Mouse (Mus musculus) regulatory T cell (primary cell): ENCODE data around the gene Ctso.

Experiments used
- in situ Hi-C: fragments of 300-600 bp; cut with MboI, MseI; formaldehyde crosslinking; loops from one replicate; pipeline ENCODE4 v1.15.1; 2025; ENCODE audit warnings: high pct_unique_total_duplicates

Ctso gene

DNA sequence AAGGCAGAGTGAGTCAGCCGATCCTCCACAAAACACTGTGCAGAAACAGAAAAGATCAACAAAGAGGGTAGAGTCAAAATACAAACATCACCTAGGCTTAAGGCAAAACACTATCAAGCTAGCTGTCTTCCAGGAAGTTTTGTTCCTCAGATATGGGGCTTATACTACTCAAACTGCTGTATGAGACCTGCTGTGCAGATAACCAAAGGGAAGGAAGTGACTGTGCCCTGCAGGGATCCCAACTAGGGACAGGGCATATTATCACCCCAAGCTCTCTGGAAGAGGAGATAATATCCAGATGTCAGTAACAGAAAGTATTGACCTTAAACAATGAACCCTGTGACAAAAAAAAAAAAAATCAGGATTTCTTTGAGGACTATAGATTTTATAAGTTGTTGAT lies 16.6 kb downstream of the Ctso start:
- in situ Hi-C loops, result loop anchor here (25.0 kb wide), 1 partner anchor 1862 kb away; no protein-coding TSS in a partner anchor

DNA sequence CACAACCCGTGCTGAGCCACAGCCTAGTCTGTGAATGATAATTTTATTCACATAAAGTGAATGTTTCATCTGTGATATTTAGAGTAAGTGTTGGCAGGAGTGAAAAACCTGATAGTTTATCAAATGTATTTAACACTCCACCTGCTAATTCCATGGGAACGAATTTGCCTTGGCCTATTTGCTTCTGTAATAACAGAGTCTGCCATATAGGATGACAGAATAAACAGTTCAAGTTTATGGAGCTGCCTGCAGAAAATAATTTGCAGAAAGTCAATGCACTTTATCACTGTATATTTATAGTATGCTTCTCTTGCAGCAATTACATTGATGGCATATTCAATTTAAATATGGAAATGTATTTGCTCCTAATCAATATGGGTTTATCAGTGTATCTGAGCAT lies 19.4 kb downstream of the Ctso start:
- in situ Hi-C loops, result no loop called here

DNA sequence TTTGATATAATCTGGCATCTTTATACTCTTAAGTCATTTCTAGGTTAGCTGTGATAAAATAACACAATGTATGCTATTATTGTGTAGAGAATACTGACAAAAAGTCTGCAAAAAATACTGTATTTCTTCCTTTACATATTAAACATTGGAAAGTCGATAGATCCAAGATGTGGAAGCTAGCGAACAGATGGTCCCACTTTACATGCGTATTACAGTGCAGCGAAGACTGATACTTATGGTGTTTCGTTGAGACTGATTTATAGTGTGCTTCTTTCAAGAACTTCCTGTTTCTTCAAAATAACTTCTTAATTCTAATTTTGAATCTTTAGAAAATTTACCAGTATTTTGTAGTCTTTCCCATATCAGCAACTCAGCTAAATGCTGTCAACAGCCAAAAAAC lies 25.1 kb downstream of the Ctso start:
- in situ Hi-C loops, result no loop called here

DNA sequence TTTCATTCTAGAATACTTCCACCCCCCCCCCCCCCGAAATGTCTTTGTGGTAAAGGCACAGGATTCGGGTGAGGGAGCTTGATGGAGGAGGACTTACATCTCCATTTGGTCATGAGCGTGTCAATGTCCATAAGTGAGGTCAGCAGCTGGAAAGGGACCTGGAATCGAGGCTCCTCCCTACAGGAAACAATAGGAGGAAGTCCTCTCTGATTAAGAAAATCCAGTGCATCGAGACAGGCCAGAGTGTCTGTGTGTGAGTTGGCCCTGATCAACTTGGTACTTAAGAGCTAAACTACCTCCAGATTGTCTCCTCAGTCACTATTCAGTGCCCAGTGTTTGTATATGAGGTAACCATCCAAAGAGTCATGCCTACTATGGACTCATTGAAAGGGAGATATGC lies 28.9 kb downstream of the Ctso start:
- in situ Hi-C loops, result no loop called here

DNA sequence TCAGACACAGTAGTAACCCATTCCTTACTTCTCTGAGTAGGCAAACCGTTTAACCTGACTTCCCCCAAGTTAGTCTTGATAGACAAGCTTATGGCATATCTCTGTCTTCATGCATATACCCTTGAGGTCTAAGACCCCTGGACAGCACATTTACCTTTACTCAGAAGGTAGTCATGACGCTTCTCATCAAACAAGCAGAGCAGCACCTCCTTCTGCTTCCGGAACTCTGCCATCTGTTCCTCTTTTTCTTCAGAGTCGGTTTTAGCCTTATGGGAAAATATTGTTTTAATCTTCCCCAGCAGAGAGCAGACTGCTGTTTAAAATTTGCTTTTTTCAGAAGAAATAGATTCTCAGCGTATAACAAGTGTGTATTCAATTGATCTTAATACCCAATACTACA lies 31.4 kb downstream of the Ctso start:
- in situ Hi-C loops, result no loop called here

DNA sequence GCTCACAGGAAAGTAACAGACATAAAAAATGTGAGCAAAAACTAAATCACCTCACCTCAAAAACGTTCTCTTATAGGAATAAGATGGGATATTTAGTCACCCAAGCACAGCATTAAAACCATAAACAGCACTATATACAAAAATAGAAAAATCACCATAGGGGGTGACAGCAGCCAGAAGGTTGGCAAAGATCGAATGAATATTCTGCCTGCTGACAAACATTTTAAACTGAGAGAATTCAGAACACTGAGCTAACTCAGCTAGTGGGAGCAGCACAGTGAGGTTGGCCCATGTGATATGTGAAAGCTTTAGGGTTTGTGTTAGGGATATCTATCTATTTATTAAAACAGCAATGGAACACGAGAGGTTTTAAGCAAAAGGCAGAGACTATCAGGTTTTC lies 32.2 kb downstream of the Ctso start:
- in situ Hi-C loops, result no loop called here

DNA sequence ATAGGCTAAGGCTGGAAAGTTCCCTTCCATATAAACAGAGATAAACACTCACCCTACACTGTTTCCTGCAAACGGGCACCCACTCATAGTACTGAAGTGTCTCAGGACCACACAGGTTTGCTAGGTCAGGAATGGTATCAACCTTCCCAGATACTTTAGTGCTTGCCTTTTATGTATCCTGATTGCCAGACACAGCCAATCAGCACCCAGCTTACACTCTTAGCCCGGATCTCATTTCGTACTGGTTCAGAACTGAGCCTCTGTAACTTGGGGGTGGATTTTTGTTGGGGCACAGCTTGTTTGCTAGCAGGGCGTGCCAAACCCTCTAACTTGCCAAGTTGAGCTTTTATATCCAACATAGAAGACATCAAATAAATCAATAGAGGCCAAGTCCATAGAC lies 43.2 kb downstream of the Ctso start:
- in situ Hi-C loops, result loop anchor here (25.0 kb wide), 1 partner anchor 887 kb away; no protein-coding TSS in a partner anchor

DNA sequence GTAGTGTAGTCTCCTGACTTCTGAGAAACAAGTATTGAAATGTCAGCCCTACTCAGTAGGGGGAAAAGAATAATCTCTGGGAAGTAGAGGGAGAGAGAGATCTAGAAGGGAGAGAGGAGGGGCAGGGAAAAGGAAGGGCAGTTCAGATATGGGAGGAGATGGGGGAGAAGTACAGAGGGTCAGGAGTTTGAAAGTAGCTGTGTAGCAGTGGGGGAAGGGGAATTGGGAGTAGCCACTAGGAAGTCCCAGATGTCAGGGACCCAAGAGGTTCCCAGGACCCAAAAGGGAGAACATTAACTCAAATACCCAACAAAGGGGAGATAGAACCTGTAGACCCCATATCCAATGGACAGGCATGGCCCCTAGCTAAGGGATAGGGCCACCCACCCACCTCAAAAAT lies 43.7 kb downstream of the Ctso start, which contains the start of gene Tdo2:
Gene Tdo2, minus strand, starts transcription at position 101 of the 400 bp plus-strand sequence.
- in situ Hi-C loops, result loop anchor here (25.0 kb wide), 1 partner anchor 886 kb away; no protein-coding TSS in a partner anchor

DNA sequence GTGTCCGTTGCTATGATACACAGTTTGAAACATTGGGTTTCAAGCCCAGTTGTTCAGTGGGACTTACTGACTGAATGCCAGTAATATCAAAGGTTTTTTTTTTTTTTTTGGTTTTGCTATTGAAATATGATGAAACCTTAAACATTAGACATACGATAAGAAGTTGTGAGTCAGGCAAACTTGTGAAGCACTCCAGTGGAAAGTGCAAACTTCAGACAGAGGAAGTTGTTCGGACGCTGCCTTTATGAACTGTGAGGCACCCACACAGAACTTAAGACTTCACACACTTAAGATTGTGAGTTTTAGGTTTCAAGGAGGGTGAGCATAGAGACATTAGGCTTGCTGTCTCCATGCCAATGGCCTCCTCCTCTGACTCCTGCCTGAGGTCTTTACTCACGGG lies 49.2 kb downstream of the Ctso start:
- in situ Hi-C loops, result loop anchor here (25.0 kb wide), 1 partner anchor 881 kb away; no protein-coding TSS in a partner anchor

DNA sequence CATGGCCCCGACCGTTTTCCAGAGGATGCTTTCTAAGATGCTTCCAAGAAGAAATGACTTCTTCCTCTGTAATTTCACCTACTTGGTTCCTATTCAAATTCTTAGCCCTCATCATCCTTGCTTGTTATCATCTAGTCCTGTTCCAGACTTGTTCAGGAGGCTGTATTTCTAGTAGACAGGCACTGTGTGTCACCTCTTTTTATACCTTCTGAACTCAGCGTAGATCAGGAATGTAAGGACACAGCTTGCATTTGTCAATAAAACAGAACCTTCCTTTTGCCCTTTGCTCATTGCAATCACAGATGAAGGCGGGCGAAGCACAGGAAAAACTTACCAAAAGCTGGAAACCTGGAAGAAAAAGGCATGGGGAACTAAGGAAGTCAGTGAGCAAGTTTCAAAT lies 49.6 kb downstream of the Ctso start, which contains the start of gene Asic5:
Gene Asic5, plus strand, starts transcription at position 301 of the 400 bp plus-strand sequence.
- in situ Hi-C loops, result loop anchor here (25.0 kb wide), 1 partner anchor 880 kb away; no protein-coding TSS in a partner anchor

DNA sequence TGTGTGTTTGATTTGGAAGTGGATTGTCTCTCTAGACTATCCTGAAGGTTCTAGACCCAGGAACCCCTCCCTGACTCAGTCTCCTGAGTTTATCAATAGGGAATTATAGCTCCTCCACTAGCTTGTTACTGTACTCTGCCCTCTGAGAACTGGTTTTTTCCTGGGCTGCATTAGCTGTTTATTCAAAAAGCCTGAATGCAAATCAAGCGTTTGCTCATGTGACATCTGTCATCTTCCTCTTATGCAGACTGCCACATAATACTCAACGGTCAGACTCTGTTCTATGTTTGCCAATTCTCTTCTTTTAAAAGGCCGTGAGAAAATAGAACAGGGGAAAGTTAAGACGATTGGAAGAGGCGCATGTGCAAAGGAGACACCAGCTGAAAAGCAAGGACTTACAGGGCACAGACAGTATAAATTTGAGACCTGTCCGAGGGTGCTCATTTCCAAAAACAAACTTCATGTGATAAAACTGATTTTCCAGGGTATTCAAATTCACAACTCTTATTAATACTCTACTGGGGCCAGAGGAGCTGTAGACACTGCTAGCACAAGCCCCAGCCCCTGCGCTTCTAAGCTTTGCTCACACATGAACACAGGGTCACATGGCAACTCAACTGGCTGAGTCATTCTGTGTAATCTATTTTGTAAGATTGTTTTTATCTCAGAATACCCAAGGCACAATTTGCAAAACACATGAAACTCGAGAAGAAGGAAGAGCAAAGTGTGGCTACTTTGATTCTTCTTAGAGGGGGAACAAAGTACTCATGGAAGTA lies 50.9 kb downstream of the Ctso start:
- in situ Hi-C loops, result loop anchor here (25.0 kb wide), 1 partner anchor 879 kb away; no protein-coding TSS in a partner anchor

DNA sequence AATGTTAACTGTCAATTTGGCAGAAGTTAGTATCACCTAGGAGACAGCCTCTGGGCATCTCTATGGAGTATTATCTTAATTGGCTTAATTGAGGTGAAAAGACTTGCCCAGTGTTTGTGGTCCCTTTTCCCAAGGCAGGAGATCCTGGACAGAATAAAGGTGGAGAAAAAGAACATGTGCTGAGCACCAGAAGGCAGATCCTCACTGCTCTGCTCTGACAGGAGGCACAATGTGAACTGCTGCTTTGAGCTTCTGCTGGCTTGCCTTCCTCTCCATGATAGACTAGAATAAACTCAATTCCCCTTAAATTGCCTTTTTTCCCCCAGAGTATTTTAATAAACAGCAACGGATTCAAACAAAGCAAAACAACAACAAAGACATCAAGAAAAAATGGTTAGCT lies 52.7 kb downstream of the Ctso start:
- in situ Hi-C loops, result loop anchor here (25.0 kb wide), 1 partner anchor 877 kb away; no protein-coding TSS in a partner anchor

DNA sequence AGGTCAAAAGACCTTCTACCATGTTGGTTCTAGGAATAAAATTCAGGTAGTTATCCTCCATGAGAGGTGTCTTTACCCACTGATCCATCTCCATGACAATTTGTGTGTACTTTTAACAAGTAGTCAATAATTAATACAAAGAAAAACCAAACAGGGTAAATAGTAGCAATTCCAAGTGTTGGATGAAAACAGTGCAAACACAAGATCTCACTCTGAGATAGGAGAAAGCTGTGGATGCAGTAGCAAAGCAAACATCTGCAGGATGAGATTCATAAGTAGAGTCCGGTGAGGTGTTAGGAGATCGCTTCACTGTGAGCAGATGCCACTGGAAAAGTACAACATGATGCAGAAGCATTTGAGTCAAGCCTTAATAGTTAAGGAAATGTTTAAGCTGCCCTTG lies 53.7 kb downstream of the Ctso start:
- in situ Hi-C loops, result loop anchor here (25.0 kb wide), 1 partner anchor 876 kb away; no protein-coding TSS in a partner anchor

DNA sequence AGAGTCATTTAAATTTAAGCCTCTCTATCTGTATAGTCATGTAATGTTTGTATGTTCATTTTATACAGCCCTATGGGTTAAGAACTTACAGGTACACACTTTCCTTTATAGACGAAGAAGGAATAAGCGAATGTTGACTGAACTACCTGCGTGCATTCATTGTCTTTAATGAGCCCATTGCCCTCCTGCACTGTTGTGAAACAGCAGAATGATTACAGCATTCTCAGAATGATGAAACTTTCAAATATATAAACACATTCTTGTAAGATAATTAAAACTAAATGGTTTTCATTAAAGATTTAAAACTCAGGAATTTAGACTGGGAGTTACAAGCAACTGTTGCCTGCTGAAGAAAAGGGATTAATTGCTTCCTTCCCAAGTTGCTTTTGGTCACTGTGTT lies 55.2 kb downstream of the Ctso start:
- in situ Hi-C loops, result loop anchor here (25.0 kb wide), 1 partner anchor 875 kb away; no protein-coding TSS in a partner anchor

DNA sequence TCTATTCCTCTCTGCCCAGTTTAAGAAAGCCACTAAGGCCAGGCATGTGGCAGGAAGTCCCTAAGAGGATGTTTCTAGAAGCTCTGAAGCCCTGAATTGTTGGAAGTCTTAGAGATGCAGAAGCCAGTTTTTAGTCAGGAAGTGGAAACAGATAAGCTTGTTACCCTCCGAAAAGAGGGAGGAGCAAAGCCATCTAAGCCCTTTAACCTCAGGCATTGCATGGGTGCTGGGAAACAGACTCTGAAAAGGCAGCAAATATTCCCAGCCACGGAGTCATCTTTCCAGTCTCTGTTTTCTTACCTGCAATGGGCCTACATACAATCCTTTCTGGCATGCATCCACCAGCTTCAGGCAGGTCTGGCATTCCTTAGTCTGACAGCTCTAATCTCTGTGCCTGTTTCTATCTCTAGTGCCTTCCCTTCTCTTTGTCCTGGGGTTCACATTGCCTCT lies 57.3 kb downstream of the Ctso start:
- in situ Hi-C loops, result loop anchor here (5.0 to 25.0 kb wide), 2 partner anchors 83 to 873 kb away; partner anchors contain the start of gene Gucy1b1

DNA sequence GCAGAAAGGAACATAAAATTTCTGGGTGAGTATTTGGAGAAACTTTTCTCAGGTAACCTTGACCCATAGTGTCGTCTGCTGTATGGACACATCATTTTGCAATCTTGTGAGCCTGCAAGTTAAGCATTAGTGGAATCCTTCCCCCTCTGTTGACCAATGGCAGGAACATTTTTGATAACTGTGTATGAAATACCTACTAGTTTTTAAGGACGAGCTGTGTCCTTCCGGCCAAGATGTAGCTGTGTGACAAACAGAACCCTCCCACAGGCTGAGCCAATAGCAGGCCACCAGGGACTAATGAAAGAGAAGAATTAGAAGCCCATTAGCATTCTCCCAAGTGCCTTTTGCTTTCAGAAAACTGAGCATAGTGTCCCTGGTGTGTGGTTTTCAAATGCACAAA lies 58.1 kb downstream of the Ctso start:
- in situ Hi-C loops, result loop anchor here (5.0 to 25.0 kb wide), 2 partner anchors 82 to 872 kb away; partner anchors contain the start of gene Gucy1b1

DNA sequence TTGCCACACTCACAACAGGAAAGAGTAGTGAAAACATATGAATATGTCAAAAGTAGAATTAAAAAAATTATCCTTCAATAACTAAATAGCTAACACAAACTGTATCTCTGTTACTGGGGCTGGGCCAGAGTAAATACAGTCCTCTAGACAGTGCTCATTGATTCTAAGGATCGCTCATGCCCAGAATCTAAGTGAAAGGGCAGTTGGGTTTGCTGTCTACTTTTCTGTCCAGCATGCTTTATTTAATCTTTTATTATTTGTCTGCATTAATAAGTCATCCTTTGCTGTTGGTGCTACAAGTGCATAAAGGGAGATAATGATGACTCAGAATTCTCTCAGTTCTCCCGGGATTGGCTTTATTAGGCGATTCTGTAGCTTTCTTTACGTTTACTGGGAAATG lies 63.0 kb downstream of the Ctso start:
- in situ Hi-C loops, result loop anchor here (25.0 kb wide), 1 partner anchor 867 kb away; no protein-coding TSS in a partner anchor

DNA sequence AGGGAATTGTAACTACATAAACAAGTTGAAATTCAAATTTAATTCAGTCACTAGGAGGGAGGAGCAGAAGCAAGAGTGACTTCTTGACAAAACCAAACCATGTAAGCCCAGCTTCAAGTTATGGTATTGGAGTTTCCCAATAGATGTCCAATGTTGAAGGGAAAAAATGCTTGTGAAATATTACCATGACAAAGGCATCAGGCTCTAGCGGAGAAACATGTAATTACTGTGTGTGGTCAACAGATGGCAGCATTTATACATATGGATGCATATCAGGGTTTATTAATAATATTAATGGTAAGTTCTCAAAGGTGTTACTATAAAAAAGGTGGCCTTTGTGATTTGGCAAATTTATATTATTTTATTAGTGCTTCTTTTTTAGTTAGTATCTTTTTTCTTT lies 63.6 kb downstream of the Ctso start:
- in situ Hi-C loops, result loop anchor here (25.0 kb wide), 1 partner anchor 866 kb away; no protein-coding TSS in a partner anchor
